Mouse (Mus musculus): ENCODE results near the gene Tango6.
"Not testable (repeated sequence)": the region's sequence is repeated elsewhere in the genome, so short reads cannot be mapped to it uniquely, and the experiment has no call there.

The Tango6 gene

DNA sequence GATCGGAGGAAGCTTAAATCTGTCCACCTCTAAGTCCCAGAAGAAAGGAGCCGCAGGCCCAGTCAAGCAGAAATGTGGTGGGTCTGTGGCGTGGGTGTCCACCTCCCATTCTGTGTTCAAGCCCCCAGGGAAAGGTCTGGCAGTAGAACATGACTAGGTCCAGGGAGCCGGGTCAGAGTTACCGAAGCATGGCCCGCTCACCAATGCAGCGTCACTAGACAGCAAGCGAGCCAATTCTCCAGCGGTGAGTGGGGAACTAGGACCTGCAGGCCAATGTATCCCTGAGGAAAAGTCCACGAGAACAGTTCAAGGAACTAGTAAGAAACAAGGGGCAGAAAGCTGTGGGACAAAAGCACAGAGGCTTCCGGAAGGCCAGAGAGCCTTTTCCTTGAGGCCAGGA lies 201.2 kb downstream of the Tango6 start:
- DNase-seq, result not testable (repeated sequence)

DNA sequence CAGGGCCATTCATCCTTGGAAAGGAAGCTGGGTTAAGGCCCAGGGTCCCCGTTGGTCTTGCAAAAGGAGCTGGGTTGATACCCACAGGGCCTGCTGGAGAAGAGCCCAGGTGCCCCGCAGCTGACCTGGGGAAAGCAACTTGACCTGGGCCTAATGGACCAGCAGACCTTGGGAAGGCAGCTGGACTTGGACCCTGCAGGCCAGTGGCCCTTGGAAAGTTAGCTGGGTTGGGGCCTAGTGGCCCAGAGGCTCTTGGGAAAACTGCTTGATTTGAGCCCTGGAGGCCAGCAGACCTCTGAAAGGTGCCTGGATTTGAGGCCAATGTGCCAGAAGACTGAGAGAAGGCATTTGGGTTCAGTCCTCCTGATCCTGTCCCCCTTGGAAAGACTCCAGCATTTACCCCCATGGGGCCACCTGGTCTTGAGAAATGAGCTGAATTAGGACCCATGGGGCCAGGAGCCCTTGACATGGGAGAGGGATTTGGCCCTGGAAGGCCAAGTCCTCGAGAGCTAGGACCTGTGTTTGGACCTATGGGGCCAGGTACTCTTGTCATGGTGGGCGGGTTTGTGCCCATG lies 202.0 kb downstream of the Tango6 start:
- DNase-seq, result not testable (repeated sequence)

DNA sequence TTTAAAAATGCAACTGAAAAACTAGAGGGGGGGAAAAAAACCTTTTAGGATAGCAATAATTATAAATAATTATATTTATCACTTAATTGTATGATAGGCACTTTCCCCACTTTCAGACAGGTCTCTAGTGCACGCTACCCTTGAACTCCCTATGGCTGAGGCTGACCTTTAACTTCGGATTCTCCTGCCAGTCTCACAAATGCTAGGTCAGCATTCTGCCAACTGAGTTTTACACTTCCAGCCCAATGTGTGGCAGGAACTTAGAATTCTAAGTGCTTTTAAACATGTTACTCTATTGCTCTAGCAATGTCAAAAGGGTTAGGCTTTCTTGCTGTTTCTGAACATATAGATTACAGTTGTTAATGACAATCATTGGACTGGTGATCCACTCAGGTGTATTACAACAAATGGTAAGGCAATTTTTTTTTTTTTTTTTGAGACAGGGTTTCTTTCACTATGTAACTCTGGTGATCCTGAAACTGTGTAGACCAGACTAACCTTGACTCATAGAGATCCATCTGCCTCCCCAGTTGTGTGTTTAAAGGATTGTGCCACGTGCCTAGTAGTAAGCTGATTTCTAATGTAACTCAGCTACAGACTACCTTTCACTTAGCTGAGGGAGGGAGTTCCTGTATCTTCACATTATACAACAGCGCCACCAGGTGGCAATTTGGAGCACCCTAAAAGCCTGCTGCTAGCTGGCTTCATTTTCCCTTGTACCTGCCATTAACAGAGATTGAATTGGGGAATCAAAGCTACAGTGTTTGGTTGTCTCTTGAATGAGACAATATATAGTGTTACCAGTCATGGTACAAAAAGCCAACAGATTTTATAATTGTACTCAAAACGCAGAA lies 204.7 kb downstream of the Tango6 start:
- DNase-seq, result peak; percentile 90 to 93

DNA sequence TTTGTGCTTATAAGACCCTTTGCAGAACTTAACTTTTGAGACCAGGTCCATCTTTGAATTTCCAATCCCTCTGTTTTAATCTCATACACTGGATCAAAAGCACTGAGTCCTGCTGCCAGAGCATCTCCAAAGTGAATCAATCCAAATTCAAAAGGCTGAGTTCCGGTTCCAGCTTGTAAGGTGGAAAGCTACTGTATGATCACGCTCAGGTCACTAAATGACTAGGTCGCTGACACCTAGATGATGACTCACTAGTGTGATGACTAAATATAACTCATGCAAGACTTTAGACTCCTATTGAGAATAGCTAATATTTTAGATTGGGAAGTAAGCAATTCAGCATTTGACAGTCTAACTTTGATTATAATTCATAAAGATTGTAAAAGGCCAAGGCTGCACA lies 205.9 kb downstream of the Tango6 start:
- no peak for DNase-seq

DNA sequence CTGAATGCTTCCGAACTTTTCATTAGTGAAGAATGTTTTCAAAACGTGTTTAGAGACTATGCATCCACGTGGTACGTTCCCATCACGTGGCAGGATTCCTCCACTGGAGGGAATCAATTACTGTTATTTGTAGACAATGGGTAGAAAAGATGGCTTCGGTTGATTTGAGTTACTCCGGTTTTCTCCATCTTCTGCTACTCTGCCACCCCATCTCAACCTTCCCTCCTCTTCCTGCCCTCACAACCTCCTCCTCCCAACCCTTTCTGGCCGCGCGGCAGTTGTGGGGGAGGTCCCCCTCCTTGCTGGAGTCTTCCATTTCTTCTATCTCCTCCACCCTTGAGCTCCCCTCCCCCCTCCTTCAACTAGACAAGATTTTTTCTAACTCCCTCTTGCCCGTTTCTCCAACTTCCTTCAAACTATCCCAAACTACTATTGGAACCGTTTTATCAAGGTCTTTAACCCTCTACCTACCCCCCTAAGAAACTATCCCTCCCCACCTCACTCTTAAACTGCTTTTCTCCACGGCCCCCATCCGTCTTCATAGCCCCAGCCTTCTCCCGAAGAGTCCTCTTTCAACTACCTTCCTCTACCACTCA lies 209.4 kb downstream of the Tango6 start:
- DNase-seq, result peak in 1 of 2 experiments; percentile 29

DNA sequence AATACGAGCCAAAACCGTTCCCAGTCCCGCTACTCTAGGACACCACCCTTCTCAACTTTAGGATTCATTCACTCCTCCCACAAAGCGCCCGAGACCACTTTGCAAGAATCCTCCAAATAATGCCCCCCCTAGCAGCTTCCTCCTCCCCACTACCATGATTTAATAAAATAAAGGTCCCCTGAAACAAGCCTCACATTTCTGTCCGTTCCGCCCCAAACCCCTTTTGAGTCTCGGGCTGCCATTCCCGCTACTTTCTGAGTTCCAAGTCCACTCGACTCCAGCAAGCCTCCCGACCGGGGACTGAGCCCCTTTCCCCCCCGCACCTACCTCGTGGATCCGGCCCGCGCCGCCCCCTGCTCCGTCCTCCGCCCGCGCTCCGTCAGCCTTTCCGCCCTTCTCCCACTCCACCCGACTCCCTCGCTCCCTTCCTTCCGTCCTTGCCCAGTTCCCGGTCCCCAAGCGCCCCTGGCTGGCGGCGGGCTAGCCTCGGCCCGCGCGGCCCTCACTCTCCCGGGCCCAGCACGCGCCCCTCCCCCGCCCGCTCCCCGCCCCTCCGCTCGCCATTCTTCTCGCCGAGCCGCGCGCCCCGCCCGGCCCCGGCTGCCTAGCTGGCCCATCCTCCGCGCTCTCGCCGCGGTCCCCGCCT lies 210.1 kb downstream of the Tango6 start:
- DNase-seq, result peak in 1 of 2 experiments; percentile 71

DNA sequence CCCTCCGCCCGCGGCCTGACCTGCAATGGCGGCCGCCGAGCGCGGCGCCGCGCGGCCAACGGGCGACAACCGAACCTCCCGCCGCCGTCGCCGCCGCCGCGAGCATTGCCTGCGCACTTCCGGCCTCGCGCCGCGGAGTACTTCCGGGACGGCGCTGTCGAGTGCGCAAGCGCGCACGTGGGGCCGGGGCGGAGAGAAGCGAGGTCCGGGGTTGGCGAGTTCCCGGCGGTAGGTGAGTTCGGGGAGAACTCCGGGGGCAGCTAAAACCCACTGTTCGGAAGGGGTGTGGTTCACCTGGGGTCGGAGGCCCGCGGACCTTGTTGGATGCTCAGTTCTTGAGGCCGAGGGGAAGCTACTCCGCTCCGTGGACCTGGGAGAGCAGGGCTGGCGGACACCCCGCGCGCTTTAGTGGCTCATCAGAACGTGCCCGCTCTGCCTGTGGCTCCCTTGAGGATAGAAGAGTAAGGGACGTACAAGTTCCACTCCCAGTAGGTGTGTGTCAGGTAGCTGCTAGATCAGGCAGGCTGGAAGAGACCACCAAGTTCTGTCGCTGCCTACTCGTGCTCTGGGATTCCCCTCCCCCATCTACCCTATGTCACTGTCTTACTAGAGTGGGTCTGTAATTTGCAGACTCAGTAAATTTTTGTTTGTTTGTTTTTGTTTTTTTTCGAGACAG lies 210.8 kb downstream of the Tango6 start, which contains the start of gene Utp4:
TSS of gene Utp4 (plus strand) at position 156 of the 676 bp plus-strand sequence.
- peak; percentile 89 to 91 for DNase-seq

DNA sequence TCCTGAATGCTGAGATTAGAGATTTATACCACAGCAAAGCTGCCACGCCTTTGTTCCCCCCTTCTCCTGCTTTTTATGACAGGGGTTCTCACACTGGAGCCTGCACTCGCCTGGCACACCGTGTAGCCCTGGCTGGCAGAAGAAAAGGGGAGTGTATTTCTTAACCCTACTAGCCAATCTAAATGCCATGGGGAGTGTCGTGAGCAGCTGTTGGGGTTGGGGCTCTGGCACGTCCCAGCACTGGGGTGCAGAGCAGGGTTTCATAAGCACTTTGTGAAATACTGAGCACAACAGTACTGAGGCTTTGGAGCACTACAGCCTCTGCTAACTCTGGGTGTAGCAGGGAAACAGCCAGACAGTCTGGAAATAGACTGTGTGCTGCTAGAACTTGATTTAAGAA lies 216.6 kb downstream of the Tango6 start:
- DNase-seq, result no peak
